Mouse (Mus musculus) liver, adult 2 months (tissue): ENCODE results near the gene Kank4. TPM values are rescaled to one million over a fixed set of nuclear protein-coding genes. Genes with fewer than 3 reads are reported as not detected.

Experiments used
- DNase-seq: peaks from one replicate; pipeline ENCODE4 v3.0.0-alpha.2; 2011; ENCODE audit warnings: low read depth, low spot score; ENCODE audit errors: extremely low read depth
- H3K27ac ChIP-seq: fragments of 200-500 bp; replicated peaks from 2 replicates; pipeline ENCODE4 v1.5.1; 2012; ENCODE audit warnings: low read depth, mild to moderate bottlenecking, control low read depth, inconsistent platforms, low read length; ENCODE audit not compliant: insufficient read depth
- H3K27me3 ChIP-seq: fragments of 200-500 bp; 2 replicates; pipeline ENCODE4 v1.6.1; 2012; ENCODE audit warnings: mild to moderate bottlenecking, moderate library complexity, low read length, inconsistent platforms; ENCODE audit not compliant: control insufficient read depth, insufficient read depth
- H3K36me3 ChIP-seq: fragments of 200-500 bp; 2 replicates; pipeline ENCODE4 v1.6.1; 2012; ENCODE audit warnings: low read length, inconsistent platforms; ENCODE audit not compliant: control insufficient read depth, insufficient read depth
- H3K4me1 ChIP-seq: fragments of 200-500 bp; 2 replicates; pipeline ENCODE4 v1.6.1; 2011; ENCODE audit warnings: low read length; ENCODE audit not compliant: control insufficient read depth, insufficient read depth
- H3K4me3 ChIP-seq: fragments of 200-500 bp; 2 replicates; pipeline ENCODE4 v1.5.1; 2011; ENCODE audit warnings: low read depth, mild to moderate bottlenecking, control low read depth, low read length, moderate library complexity; ENCODE audit not compliant: insufficient read depth
- H3K79me2 ChIP-seq: fragments of 200-500 bp; 2 replicates; pipeline ENCODE4 v1.6.1; 2012; ENCODE audit warnings: inconsistent platforms, mild to moderate bottlenecking, low read length, moderate library complexity; ENCODE audit not compliant: control insufficient read depth, insufficient read depth
- H3K9ac ChIP-seq: fragments of 200-500 bp; 2 replicates; pipeline ENCODE4 v1.6.1; 2012; ENCODE audit warnings: low read depth, mild to moderate bottlenecking, control low read depth, inconsistent platforms, low read length
- CTCF ChIP-seq: fragments of 200-500 bp; IDR thresholded peaks from 2 replicates; pipeline ENCODE4 v1.5.1; 2011; ENCODE audit warnings: low read depth, low read length, control low read depth
- POLR2A ChIP-seq: fragments of 200-500 bp; IDR thresholded peaks from 2 replicates; pipeline ENCODE4 v1.6.1; 2011; ENCODE audit warnings: low read length, control low read depth; ENCODE audit not compliant: insufficient read depth; ENCODE audit errors: extremely low read depth
- WGBS: fragments of 180-500 bp; shearing (Covaris S2); methylation state at CpG from one replicate; pipeline ENCODE4 v1.1.7; 2018; 5-methylcytosine and 5-hydroxymethylcytosine counted together
- polyA plus RNA-seq: library from polyadenylated mRNA; depleted of rRNA; stranded (reverse); fragments of >200 nt; gene quantifications from 2 replicates; pipeline ENCODE4 v1.2.3, GENCODE M21; 2012
- total RNA-seq: library from RNA; depleted of rRNA; stranded (reverse); fragments of >200 nt; gene quantifications from 2 replicates; pipeline ENCODE4 v1.2.3, GENCODE M21; 2014

Gene Kank4
- total and polyA plus RNA-seq, 2 experiments = 0.01 TPM; not detected in 1

GRCm38 (mm10) chr4:98804476-98805134 is 12.7 kb downstream of the Kank4 start:
- Histone ChIP-seq H3K79me2 (no peaks in the 10 kb centered on the region), H3K36me3 (no peaks in the 10 kb centered on the region), H3K27ac (no peak overlapping the region), H3K9ac (no peak overlapping the region), H3K4me1 (no peaks in the 10 kb centered on the region), H3K4me3 (no peak overlapping the region), H3K27me3 (no peaks in the 10 kb centered on the region)
- WGBS = 87% methylated on average over 7 of the region's 7 CpGs
- no peak for TF ChIP-seq POLR2A
- no peak for TF ChIP-seq CTCF
- DNase-seq = no peak

- 85% methylated on average over 11 of the region's 11 CpGs for WGBS
- no peaks in the 10 kb centered on the region for H3K79me2 ChIP-seq
- H3K4me3 ChIP-seq = no peak overlapping the region
- H3K9ac ChIP-seq = no peak overlapping the region
- no peak overlapping the region for H3K27ac ChIP-seq
- no peaks in the 10 kb centered on the region for H3K4me1 ChIP-seq
- TF ChIP-seq POLR2A (no peak), CTCF (no peak)
- H3K36me3 ChIP-seq = no peaks in the 10 kb centered on the region
- DNase-seq = no peak
- H3K27me3 ChIP-seq = no peaks in the 10 kb centered on the region
Measured at GRCm38 (mm10) chr4:98801775-98802174, 15.6 kb downstream of the Kank4 start.

- no peaks in the 10 kb centered on the region for H3K79me2 ChIP-seq
- H3K27ac ChIP-seq = no peak overlapping the region
- no peaks in the 10 kb centered on the region; the same call in 1 of the 2 replicates for H3K4me1 ChIP-seq
- TF ChIP-seq CTCF = no peak
- WGBS = 87% methylated on average over 8 of the region's 8 CpGs
- H3K36me3 ChIP-seq = no peaks in the 10 kb centered on the region
- no peaks in the 10 kb centered on the region for H3K27me3 ChIP-seq
- no peak overlapping the region for H3K9ac ChIP-seq
- no peak for DNase-seq
- no peak overlapping the region for H3K4me3 ChIP-seq
Measured at GRCm38 (mm10) chr4:98800824-98801223, 16.5 kb downstream of the Kank4 start.

- peak; percentile 33 for DNase-seq
- no peak for TF ChIP-seq CTCF
- no peak for TF ChIP-seq POLR2A
Measured at GRCm38 (mm10) chr4:98796591-98797341, 20.6 kb downstream of the Kank4 start.

GRCm38 (mm10) chr4:98795241-98795640 is 22.1 kb downstream of the Kank4 start:
- Histone ChIP-seq H3K79me2 (no peaks in the 10 kb centered on the region), H3K27ac (no peak overlapping the region), H3K4me1 (peaks cover 2% of the 10 kb centered on the region), H3K27me3 (no peaks in the 10 kb centered on the region), H3K4me3 (no peak overlapping the region), H3K36me3 (no peaks in the 10 kb centered on the region), H3K9ac (no peak overlapping the region)
- 24% methylated on average over 2 of the region's 2 CpGs for WGBS
- peak; percentile 85 for DNase-seq
- TF ChIP-seq POLR2A = no peak
- TF ChIP-seq CTCF = no peak

More at GRCm38 (mm10) chr4:98796591-98797341, 20.6 kb downstream of the Kank4 start:
- H3K27me3 ChIP-seq = no peaks in the 10 kb centered on the region
- H3K9ac ChIP-seq = no peak overlapping the region
- no peaks in the 10 kb centered on the region for H3K36me3 ChIP-seq
- no peak overlapping the region for H3K27ac ChIP-seq
- no peaks in the 10 kb centered on the region for H3K79me2 ChIP-seq
- WGBS = 48% methylated on average over 11 of the region's 11 CpGs
- peaks cover 2% of the 10 kb centered on the region for H3K4me1 ChIP-seq
- no peak overlapping the region for H3K4me3 ChIP-seq

- 95% methylated on average over 9 of the region's 9 CpGs for WGBS
Measured at GRCm38 (mm10) chr4:98793486-98793885, 23.9 kb downstream of the Kank4 start.

More at GRCm38 (mm10) chr4:98793486-98793885, 23.9 kb downstream of the Kank4 start:
- Histone ChIP-seq H3K27me3 (no peaks in the 10 kb centered on the region), H3K79me2 (no peaks in the 10 kb centered on the region), H3K4me1 (peaks cover 6% of the 10 kb centered on the region), H3K27ac (no peak overlapping the region), H3K9ac (no peak overlapping the region), H3K36me3 (no peaks in the 10 kb centered on the region), H3K4me3 (no peak overlapping the region)
- TF ChIP-seq CTCF (no peak), POLR2A (no peak)
- DNase-seq = no peak
